Mouse (Mus musculus) kidney, embryonic 15.5 days (tissue): ENCODE results near the gene Tmed11. TPM values are rescaled to one million over a fixed set of nuclear protein-coding genes. Genes with fewer than 3 reads are reported as not detected.
A peak's percentile ranks its signal among the peaks of the same experiment; 100 is the strongest.

Source experiments
- ATAC-seq: fragments of 200-750 bp; cut with Nextera tagmentation; replicated peaks from 2 replicates; pipeline ENCODE4 v1.8.0; 2017; ENCODE audit warnings: moderate TSS enrichment; ENCODE audit not compliant: low FRiP score
- H3K27ac ChIP-seq: fragments of 300-500 bp; sonication (generic); 2 replicates; pipeline ENCODE4 v1.5.1; 2015; ENCODE audit warnings: mild to moderate bottlenecking, inconsistent platforms
- H3K27me3 ChIP-seq: fragments of 300-500 bp; sonication (generic); 2 replicates; pipeline ENCODE4 v1.6.1; 2015; ENCODE audit warnings: inconsistent platforms
- H3K36me3 ChIP-seq: fragments of 300-500 bp; sonication (generic); 2 replicates; pipeline ENCODE4 v1.6.1; 2015; ENCODE audit warnings: inconsistent platforms
- H3K4me1 ChIP-seq: fragments of 300-500 bp; sonication (generic); 2 replicates; pipeline ENCODE4 v1.6.1; 2015; ENCODE audit warnings: inconsistent platforms
- H3K4me2 ChIP-seq: fragments of 300-500 bp; sonication (generic); 2 replicates; pipeline ENCODE4 v1.6.1; 2015; ENCODE audit warnings: moderate library complexity, mild to moderate bottlenecking, inconsistent platforms
- H3K4me3 ChIP-seq: fragments of 300-500 bp; sonication (generic); replicated peaks from 2 replicates; pipeline ENCODE4 v1.5.1; 2015; ENCODE audit warnings: mild to moderate bottlenecking, inconsistent platforms
- H3K9ac ChIP-seq: fragments of 300-500 bp; sonication (generic); 2 replicates; pipeline ENCODE4 v1.6.1; 2015; ENCODE audit warnings: mild to moderate bottlenecking, inconsistent platforms
- H3K9me3 ChIP-seq: fragments of 300-500 bp; sonication (generic); replicated peaks from 2 replicates; pipeline ENCODE4 v1.6.1; 2016; ENCODE audit warnings: inconsistent platforms
- WGBS: fragments of 180-500 bp; shearing (Covaris S2); methylation state at CpG from one replicate; pipeline ENCODE4 v1.1.7; 2015; ENCODE audit warnings: mixed read lengths; 5-methylcytosine and 5-hydroxymethylcytosine counted together
- polyA plus RNA-seq: library from polyadenylated mRNA; unstranded; fragments of >200 nt; fragmentation: Nextera tagmentation; extraction: Ambion mirVana; gene quantifications from 2 replicates; pipeline ENCODE4 v1.2.1, GENCODE M21; 2015

Tmed11 gene
- polyA plus RNA-seq, 1 experiment from 2014 or later = not detected

- Histone ChIP-seq H3K36me3 (no peaks in the 10 kb centered on the region), H3K9me3 (no peaks in the 10 kb centered on the region), H3K4me2 (no peak overlapping the region), H3K4me3 (no peak overlapping the region), H3K4me1 (no peaks in the 10 kb centered on the region), H3K27ac (no peak overlapping the region), H3K9ac (no peak overlapping the region), H3K27me3 (no peaks in the 10 kb centered on the region)
- WGBS = 52% methylated on average over 2 of the region's 2 CpGs
- 0 out of 2 replicates have a peak, but pooled peaks have one; percentile 29 for ATAC-seq
Measured at GRCm38 (mm10) chr5:108743856-108744255, 51.3 kb downstream of the Tmed11 start.

- Histone ChIP-seq H3K4me3 (no peak overlapping the region), H3K9ac (no peak overlapping the region), H3K9me3 (no peaks in the 10 kb centered on the region), H3K4me1 (no peaks in the 10 kb centered on the region), H3K27ac (no peak overlapping the region), H3K36me3 (no peaks in the 10 kb centered on the region), H3K4me2 (no peak overlapping the region), H3K27me3 (no peaks in the 10 kb centered on the region)
- no peak for ATAC-seq
- WGBS = 68% methylated on average over 2 of the region's 2 CpGs
Measured at GRCm38 (mm10) chr5:108742596-108742995, 52.6 kb downstream of the Tmed11 start.

GRCm38 (mm10) chr5:108741844-108742243, 53.3 kb downstream of the Tmed11 start:
- Histone ChIP-seq H3K9me3 (no peaks in the 10 kb centered on the region), H3K36me3 (no peaks in the 10 kb centered on the region), H3K4me3 (no peak overlapping the region), H3K9ac (no peak overlapping the region), H3K27me3 (no peaks in the 10 kb centered on the region), H3K27ac (no peak overlapping the region), H3K4me2 (no peak overlapping the region), H3K4me1 (no peaks in the 10 kb centered on the region)
- WGBS = 82% methylated on average over 2 of the region's 2 CpGs
- ATAC-seq = no peak

- H3K9ac ChIP-seq = no peak overlapping the region
- no peak for ATAC-seq
- no peaks in the 10 kb centered on the region for H3K36me3 ChIP-seq
- H3K27ac ChIP-seq = no peak overlapping the region
- WGBS = 88% methylated on average over 1 of the region's 1 CpGs
- no peaks in the 10 kb centered on the region for H3K27me3 ChIP-seq
- H3K9me3 ChIP-seq = no peaks in the 10 kb centered on the region
- H3K4me1 ChIP-seq = no peaks in the 10 kb centered on the region
- no peak overlapping the region for H3K4me2 ChIP-seq
- H3K4me3 ChIP-seq = no peak overlapping the region
Measured at GRCm38 (mm10) chr5:108727425-108727824, 67.7 kb downstream of the Tmed11 start.

Other genes with a start within 250 kb of the Tmed11 start
- 1.1 and 2.2 TPM in 2 replicates for gene Cplx1, start 245.3 kb downstream of the Tmed11 start, polyA plus RNA-seq
- 53.2 and 53.3 TPM in 2 replicates for gene Gak, start 165.6 kb downstream of the Tmed11 start, polyA plus RNA-seq
- gene Tmem175, start 165.6 kb downstream of the Tmed11 start, polyA plus RNA-seq = 25.5 and 28.1 TPM in 2 replicates
- 10.2 and 11.1 TPM in 2 replicates for gene Idua, start 135.0 kb downstream of the Tmed11 start, polyA plus RNA-seq
- 10.3 and 12.6 TPM in 2 replicates for gene Dgkq, start 125.7 kb downstream of the Tmed11 start, polyA plus RNA-seq
- gene Slc26a1, start 119.8 kb downstream of the Tmed11 start, polyA plus RNA-seq = 4.3 and 4.9 TPM in 2 replicates
- 26.8 and 27.4 TPM in 2 replicates for gene Fgfrl1, start 103.0 kb downstream of the Tmed11 start, polyA plus RNA-seq
- not detected in 2 replicates for gene Rnf212, start 20.4 kb downstream of the Tmed11 start, polyA plus RNA-seq
- gene Vmn2r8, start 13.5 kb upstream of the Tmed11 start, polyA plus RNA-seq = not detected in 2 replicates
- not detected in 2 replicates for gene Vmn2r9, start 57.2 kb upstream of the Tmed11 start, polyA plus RNA-seq
- gene Vmn2r10, start 211.2 kb upstream of the Tmed11 start, polyA plus RNA-seq = not detected in 2 replicates